Mouse (Mus musculus): ENCODE data around the gene Epha3.

DNA sequence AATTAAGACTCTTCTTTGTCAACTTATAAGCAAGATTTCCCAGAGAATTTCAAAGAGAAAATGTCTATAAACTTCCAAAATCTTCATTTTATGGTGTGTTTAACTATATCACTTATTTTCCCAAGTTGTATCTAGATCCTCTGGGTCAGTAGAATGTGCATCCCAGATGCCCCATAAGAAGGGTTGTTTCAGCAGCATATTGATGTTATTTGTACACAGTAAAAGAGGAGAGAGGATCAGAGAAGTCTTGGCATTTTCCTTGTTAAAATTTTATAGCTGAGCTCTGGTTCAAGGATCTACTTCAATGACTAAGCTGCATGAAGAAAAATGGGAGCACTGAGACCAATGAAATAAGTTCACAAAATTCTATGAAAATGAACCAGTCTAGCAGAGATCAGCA is 324.5 kb downstream of the Epha3 start:
- TF ChIP-seq POLR2A (IDR thresholded peaks at IDR 0.05; ENCODE audit: low read depth, low read length) (no peak), CTCF (IDR thresholded peaks at IDR 0.05; ENCODE audit: extremely low read depth, insufficient read depth, insufficient read length, insufficient replicate concordance) (no peak)
